Mouse (Mus musculus) kidney, postnatal 0 days (tissue): ENCODE measurements around the gene Ggt1. TPM values are rescaled to one million over a fixed set of nuclear protein-coding genes. Genes with fewer than 3 reads are reported as not detected.

Experiments
- ATAC-seq: fragments of 200-750 bp; cut with Nextera tagmentation; replicated peaks from 2 replicates; pipeline ENCODE4 v1.8.0; 2017; ENCODE audit warnings: low read depth, moderate number of reproducible peaks, moderate TSS enrichment, moderate library complexity; ENCODE audit not compliant: low FRiP score
- DNase-seq: peaks from one replicate; pipeline ENCODE4 v3.0.0-alpha.2; 2016; ENCODE audit warnings: low spot score
- H3K27ac ChIP-seq: fragments of 300-500 bp; sonication (generic); 2 replicates; pipeline ENCODE4 v1.5.1; 2014; ENCODE audit warnings: mild to moderate bottlenecking
- H3K27me3 ChIP-seq: fragments of 300-500 bp; sonication (generic); 2 replicates; pipeline ENCODE4 v1.6.1; 2014; ENCODE audit warnings: low read length, mixed read lengths; ENCODE audit not compliant: insufficient read depth
- H3K36me3 ChIP-seq: fragments of 300-500 bp; sonication (generic); 2 replicates; pipeline ENCODE4 v1.6.1; 2014; ENCODE audit warnings: low read length, mixed read lengths; ENCODE audit not compliant: insufficient read depth
- H3K4me1 ChIP-seq: fragments of 300-500 bp; sonication (generic); replicated peaks from 2 replicates; pipeline ENCODE4 v1.6.1; 2014; ENCODE audit warnings: antibody characterized with exemption, low read length, mixed read lengths; ENCODE audit not compliant: insufficient read depth
- H3K4me2 ChIP-seq: fragments of 300-500 bp; sonication (generic); 2 replicates; pipeline ENCODE4 v1.6.1; 2014; ENCODE audit warnings: mild to moderate bottlenecking, low read length, moderate library complexity, mixed read lengths
- H3K4me3 ChIP-seq: fragments of 300-500 bp; sonication (generic); replicated peaks from 2 replicates; pipeline ENCODE4 v1.5.1; 2014; ENCODE audit warnings: low read depth, low read length
- H3K9ac ChIP-seq: fragments of 300-500 bp; sonication (generic); 2 replicates; pipeline ENCODE4 v1.6.1; 2014; ENCODE audit warnings: low read depth, low read length
- H3K9me3 ChIP-seq: fragments of 300-500 bp; sonication (generic); replicated peaks from 2 replicates; pipeline ENCODE4 v1.6.1; 2016; ENCODE audit warnings: low read length, inconsistent platforms, mixed read lengths
- CTCF ChIP-seq: IDR thresholded peaks from 2 replicates; pipeline ENCODE4 v1.5.1; 2016; ENCODE audit warnings: antibody characterized with exemption, low read depth, mild to moderate bottlenecking, moderate library complexity
- WGBS: fragments of 180-500 bp; shearing (Covaris S2); extraction: QIAGEN DNeasy Blood & Tissue Kit; methylation state at CpG from one replicate; pipeline ENCODE4 v1.1.7; 2014; 5-methylcytosine and 5-hydroxymethylcytosine counted together
- polyA plus RNA-seq: library from polyadenylated mRNA; unstranded; fragments of >200 nt; fragmentation: Nextera tagmentation; extraction: Ambion mirVana; gene quantifications from 2 replicates; pipeline ENCODE4 v1.2.1, GENCODE M21; 2015

Ggt1 gene
- 317 and 388 TPM in 2 replicates for polyA plus RNA-seq

GRCm38 (mm10) chr10:75561071-75561654 is at the start of gene Ggt1:
Ggt1 (plus strand) TSS chr10:75561604.
- 57% methylated on average over 10 of the region's 10 CpGs for WGBS
- Histone ChIP-seq H3K4me2 (peak within 1 kb of the TSS; percentile 100; the same call in 1 of the 2 replicates), H3K9me3 (no peaks in the 10 kb centered on the region), H3K4me3 (no peak within 1 kb of the TSS), H3K9ac (no peak within 1 kb of the TSS), H3K36me3 (no peaks in the 10 kb centered on the region), H3K27ac (no peak within 1 kb of the TSS), H3K4me1 (peaks cover 21% of the 10 kb centered on the region), H3K27me3 (0 out of 2 replicates have a peak, but pooled peaks cover 3% of the 10 kb centered on the region)
- ATAC-seq (no peak), DNase-seq (no peak)
- TF ChIP-seq CTCF: no peak

GRCm38 (mm10) chr10:75511897-75512296 is 49.5 kb upstream of the Ggt1 start:
- Histone ChIP-seq H3K36me3 (peaks cover 38% of the 10 kb centered on the region), H3K27ac (no peak overlapping the region; the same call in 1 of the 2 replicates), H3K9me3 (no peaks in the 10 kb centered on the region), H3K4me1 (peaks cover 9% of the 10 kb centered on the region; the same call in 1 of the 2 replicates), H3K4me3 (no peak overlapping the region), H3K9ac (no peak overlapping the region), H3K27me3 (no peaks in the 10 kb centered on the region), H3K4me2 (no peak overlapping the region)
- no peak for ATAC-seq
- 90% methylated on average over 7 of the region's 7 CpGs for WGBS
- DNase-seq: no peak
- no peak for TF ChIP-seq CTCF

- ATAC-seq: no peak
- peaks cover 34% of the 10 kb centered on the region for H3K36me3 ChIP-seq
- 76% methylated on average over 7 of the region's 7 CpGs for WGBS
Measured at GRCm38 (mm10) chr10:75512796-75513195, 48.6 kb upstream of the Ggt1 start.

GRCm38 (mm10) chr10:75513306-75514067 is 47.9 kb upstream of the Ggt1 start:
- no peak for TF ChIP-seq CTCF
- H3K4me1 ChIP-seq: peaks cover 10% of the 10 kb centered on the region; the same call in 1 of the 2 replicates
- peaks cover 28% of the 10 kb centered on the region for H3K36me3 ChIP-seq
- DNase-seq (no peak), ATAC-seq (no peak)
- no peaks in the 10 kb centered on the region for H3K27me3 ChIP-seq
- peak overlapping the region; percentile 47; the same call in 1 of the 2 replicates for H3K27ac ChIP-seq
- no peak overlapping the region for H3K4me3 ChIP-seq
- no peak overlapping the region for H3K9ac ChIP-seq
- no peaks in the 10 kb centered on the region for H3K9me3 ChIP-seq
- H3K4me2 ChIP-seq: peak overlapping the region; percentile 23
- WGBS: 93% methylated on average over 8 of the region's 8 CpGs

More at GRCm38 (mm10) chr10:75512796-75513195, 48.6 kb upstream of the Ggt1 start:
- no peak overlapping the region for H3K4me3 ChIP-seq
- TF ChIP-seq CTCF: no peak
- DNase-seq: peak; percentile 26
- H3K4me2 ChIP-seq: no peak overlapping the region
- H3K9me3 ChIP-seq: no peaks in the 10 kb centered on the region
- H3K27me3 ChIP-seq: no peaks in the 10 kb centered on the region
- H3K4me1 ChIP-seq: peaks cover 9% of the 10 kb centered on the region; the same call in 1 of the 2 replicates
- H3K9ac ChIP-seq: no peak overlapping the region
- H3K27ac ChIP-seq: 0 out of 2 replicates have a peak overlapping the region, but pooled peaks have one; percentile 47

GRCm38 (mm10) chr10:75514361-75514760 is 47.0 kb upstream of the Ggt1 start:
- H3K4me2 ChIP-seq: peak overlapping the region; percentile 23
- TF ChIP-seq CTCF: no peak
- WGBS: 59% methylated on average over 7 of the region's 7 CpGs

More at GRCm38 (mm10) chr10:75514361-75514760, 47.0 kb upstream of the Ggt1 start:
- ATAC-seq (no peak), DNase-seq (no peak)
- Histone ChIP-seq H3K9me3 (no peaks in the 10 kb centered on the region), H3K4me1 (peaks cover 16% of the 10 kb centered on the region; the same call in 1 of the 2 replicates), H3K27me3 (no peaks in the 10 kb centered on the region), H3K27ac (peak overlapping the region; percentile 38; the same call in 1 of the 2 replicates), H3K4me3 (no peak overlapping the region), H3K36me3 (peaks cover 19% of the 10 kb centered on the region), H3K9ac (no peak overlapping the region)
